Mouse (Mus musculus) cortical plate, adult 2 months (tissue): ENCODE results near the gene Cog1.

Source experiments
- CTCF ChIP-seq: fragments of 200-500 bp; IDR thresholded peaks from 2 replicates; pipeline ENCODE4 v1.5.1; 2011; ENCODE audit warnings: mild to moderate bottlenecking, control low read depth, low read length; ENCODE audit not compliant: insufficient read depth; ENCODE audit errors: extremely low read depth
- POLR2A ChIP-seq: fragments of 200-500 bp; IDR thresholded peaks from 2 replicates; pipeline ENCODE4 v1.6.1; 2011; ENCODE audit warnings: mild to moderate bottlenecking, low read length, control low read depth; ENCODE audit not compliant: insufficient read depth; ENCODE audit errors: extremely low read depth

- TF ChIP-seq POLR2A (no peak), CTCF (no peak)
These were observed 62.1 kb downstream of the Cog1 start for GRCm38 (mm10) chr11:113711061-113711460.
